In the genomic region with DNA sequence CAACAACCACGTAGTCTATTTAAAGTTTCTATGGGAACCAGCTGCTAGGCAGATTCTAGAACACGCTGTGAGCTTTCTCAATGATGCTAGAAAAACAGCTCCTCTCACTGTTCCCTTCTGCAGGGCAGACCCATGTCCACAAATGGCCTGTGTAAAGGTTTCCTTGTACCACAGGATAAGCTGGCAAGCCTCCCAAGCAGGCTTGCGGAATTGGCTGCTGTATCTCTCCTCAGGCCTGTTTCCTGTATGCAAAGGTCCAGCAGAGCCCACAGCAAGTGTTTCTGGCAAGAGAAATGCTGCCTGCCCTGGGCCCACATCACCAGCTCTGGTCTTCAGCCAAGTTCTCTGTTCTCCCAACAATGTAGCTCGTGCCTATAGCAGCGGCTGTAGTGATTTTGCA, we compare ENCODE assay signal across 7 mouse cellular contexts.
DNase-seq lines count a peak whose midpoint lies in the region; TF ChIP-seq lines count a peak whose summit lies in the region.

No protein-coding gene starts in this region.

- TF ChIP-seq CTCF in cerebellum, adult 2 months (IDR thresholded peaks at IDR 0.05; ENCODE audit: borderline replicate concordance, insufficient read depth, low read depth, low read length), result no peak
- TF ChIP-seq CTCF in thymus, adult 2 months (IDR thresholded peaks at IDR 0.05; ENCODE audit: borderline replicate concordance, control insufficient read depth, extremely low read depth, insufficient read depth, low read length, poor library complexity), result no peak

- DNase-seq in adrenal gland, postnatal 10 days, result peak; percentile 70
- peak; percentile 82 to 94 for DNase-seq in cerebellum, adult 2 months
- DNase-seq in gastrocnemius, postnatal 10 days, result peak; percentile 18
- peak; percentile 22 to 32 for DNase-seq in kidney, adult 8-10 months
- peak; percentile 60 to 64 for DNase-seq in left cerebral cortex, postnatal 36 days (ENCODE audit: low spot score in 2 of 2)
- DNase-seq in ovary, postnatal 36 days (ENCODE audit: low spot score), result peak; percentile 14
- DNase-seq in thymus, adult 2 months, result no peak

- H3K27ac ChIP-seq in cerebellum, adult 2 months (ENCODE audit: insufficient read depth, low read length), result no peak overlapping the region
- H3K27ac ChIP-seq in thymus, adult 2 months (ENCODE audit: control insufficient read depth, insufficient read depth, low read length), result no peak overlapping the region

- peaks cover 14% of the 10 kb centered on the region for H3K4me1 ChIP-seq in cerebellum, adult 2 months (ENCODE audit: control insufficient read depth, insufficient read depth, low read length)
- H3K4me1 ChIP-seq in thymus, adult 2 months (replicated peaks; ENCODE audit: control insufficient read depth, insufficient read depth, low read length), result peaks cover 4% of the 10 kb centered on the region

- no peaks in the 10 kb centered on the region for H3K27me3 ChIP-seq in cerebellum, adult 2 months (ENCODE audit: control insufficient read depth, insufficient read depth, low read length)
- H3K27me3 ChIP-seq in thymus, adult 2 months (ENCODE audit: control insufficient read depth, insufficient read depth, low read length), result no peaks in the 10 kb centered on the region

- 7% methylated on average over 5 of the region's 5 CpGs for WGBS in cerebellum, adult 2 months
- 84% methylated on average over 5 of the region's 5 CpGs for WGBS in thymus, adult 2 months

- intact Hi-C loops in left cerebral cortex, postnatal 36 days (cut with DNase I), result no loop called here

- H3K4me3 ChIP-seq in cerebellum, adult 2 months (replicated peaks; ENCODE audit: insufficient read depth, low read depth, low read length), result no peak overlapping the region
- H3K4me3 ChIP-seq in thymus, adult 2 months (ENCODE audit: control insufficient read depth, insufficient read depth, low read length), result no peak overlapping the region

- H3K36me3 ChIP-seq in thymus, adult 2 months (ENCODE audit: control insufficient read depth, insufficient read depth, low read length), result no peaks in the 10 kb centered on the region

- no peak for TF ChIP-seq POLR2A in cerebellum, adult 2 months (IDR thresholded peaks at IDR 0.05; ENCODE audit: borderline replicate concordance, insufficient read depth, low read length)
- TF ChIP-seq POLR2A in thymus, adult 2 months (IDR thresholded peaks at IDR 0.05; ENCODE audit: control insufficient read depth, extremely low read depth, insufficient read depth, low read length, poor library complexity), result no peak
